Mouse (Mus musculus) embryonic facial prominence, embryonic 11.5 days (tissue): ENCODE data around the gene Anapc1. TPM values are rescaled to one million over a fixed set of nuclear protein-coding genes. Genes with fewer than 3 reads are reported as not detected.

Source experiments
- ATAC-seq: fragments of 200-750 bp; cut with Nextera tagmentation; replicated peaks from 2 replicates; pipeline ENCODE4 v1.8.0; 2017; ENCODE audit warnings: low read depth; ENCODE audit not compliant: insufficient number of reproducible peaks, low FRiP score, low TSS enrichment
- DNase-seq: peaks from one replicate; pipeline ENCODE4 v3.0.0-alpha.2; 2015; ENCODE audit warnings: low spot score
- H3K27ac ChIP-seq: fragments of 300-500 bp; sonication (generic); replicated peaks from 2 replicates; pipeline ENCODE4 v1.5.1; 2014; ENCODE audit warnings: mild to moderate bottlenecking, low read depth, low read length, control low read depth
- H3K27me3 ChIP-seq: fragments of 300-500 bp; sonication (generic); 2 replicates; pipeline ENCODE4 v1.6.1; 2014; ENCODE audit warnings: mild to moderate bottlenecking, low read length, moderate library complexity, mixed read lengths; ENCODE audit not compliant: control insufficient read depth, insufficient read depth
- H3K36me3 ChIP-seq: fragments of 300-500 bp; sonication (generic); replicated peaks from 2 replicates; pipeline ENCODE4 v1.6.1; 2014; ENCODE audit warnings: low read depth, mild to moderate bottlenecking, low read length, moderate library complexity, mixed read lengths; ENCODE audit not compliant: control insufficient read depth, insufficient read depth
- H3K4me1 ChIP-seq: fragments of 300-500 bp; sonication (generic); 2 replicates; pipeline ENCODE4 v1.6.1; 2014; ENCODE audit warnings: low read length, mixed read lengths; ENCODE audit not compliant: control insufficient read depth, insufficient read depth
- H3K4me2 ChIP-seq: fragments of 300-500 bp; sonication (generic); 2 replicates; pipeline ENCODE4 v1.6.1; 2014; ENCODE audit warnings: low read depth, mild to moderate bottlenecking, control low read depth, low read length, moderate library complexity
- H3K4me3 ChIP-seq: fragments of 300-500 bp; sonication (generic); 2 replicates; pipeline ENCODE4 v1.5.1; 2014; ENCODE audit warnings: low read depth, low read length, control low read depth
- H3K9ac ChIP-seq: fragments of 300-500 bp; sonication (generic); replicated peaks from 2 replicates; pipeline ENCODE4 v1.6.1; 2014; ENCODE audit warnings: mild to moderate bottlenecking, control low read depth, low read length
- H3K9me3 ChIP-seq: fragments of 300-500 bp; sonication (generic); replicated peaks from 2 replicates; pipeline ENCODE4 v1.6.1; 2016; ENCODE audit warnings: mild to moderate bottlenecking, low read length, inconsistent platforms, mixed read lengths; ENCODE audit not compliant: control insufficient read depth
- WGBS: fragments of 180-500 bp; shearing (Covaris S2); extraction: QIAGEN DNeasy Blood & Tissue Kit; methylation state at CpG from one replicate; pipeline ENCODE4 v1.1.7; 2014; 5-methylcytosine and 5-hydroxymethylcytosine counted together
- polyA plus RNA-seq: library from polyadenylated mRNA; unstranded; fragments of >200 nt; fragmentation: Nextera tagmentation; extraction: Ambion mirVana; gene quantifications from 2 replicates; pipeline ENCODE4 v1.2.1, GENCODE M21; 2014

Gene Anapc1
- polyA plus RNA-seq, 1 experiment from 2014 or later: 90.7 TPM

DNA sequence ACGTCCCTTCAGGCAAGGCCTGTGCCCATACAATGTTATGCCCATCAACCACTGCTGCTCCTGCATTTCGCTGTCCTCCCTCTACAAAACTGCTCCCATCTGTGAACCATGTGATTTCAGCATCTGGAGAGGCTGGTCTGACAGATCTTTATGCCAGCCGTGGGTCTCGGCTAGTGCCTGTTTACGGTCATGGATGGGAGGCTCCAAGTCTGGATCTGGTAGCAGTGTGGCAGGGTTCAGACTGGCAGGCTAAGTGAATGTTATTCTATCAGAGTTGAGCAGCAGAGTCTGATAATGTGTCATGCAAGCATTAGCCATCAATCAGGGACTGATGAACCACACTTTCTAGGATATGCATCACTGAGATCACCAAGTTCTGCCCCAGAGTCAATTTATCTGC is 104.3 kb downstream of the Anapc1 start:
- DNase-seq (no peak), ATAC-seq (no peak)
- H3K36me3 ChIP-seq: no peaks in the 10 kb centered on the region
- no peak overlapping the region for H3K4me3 ChIP-seq
- no peak overlapping the region for H3K27ac ChIP-seq
- 49% methylated on average over 5 of the region's 5 CpGs for WGBS
- no peaks in the 10 kb centered on the region for H3K9me3 ChIP-seq
- H3K9ac ChIP-seq: no peak overlapping the region
- no peak overlapping the region for H3K4me2 ChIP-seq
- no peaks in the 10 kb centered on the region for H3K4me1 ChIP-seq
- H3K27me3 ChIP-seq: no peaks in the 10 kb centered on the region

- DNase-seq: peak; percentile 90
- ATAC-seq: 0 out of 2 replicates have a peak, but pooled peaks have one; percentile 29
- 50% methylated on average over 16 of the region's 16 CpGs for WGBS
Measured at GRCm38 (mm10) chr2:128572726-128573624, 114.2 kb downstream of the Anapc1 start.

DNA sequence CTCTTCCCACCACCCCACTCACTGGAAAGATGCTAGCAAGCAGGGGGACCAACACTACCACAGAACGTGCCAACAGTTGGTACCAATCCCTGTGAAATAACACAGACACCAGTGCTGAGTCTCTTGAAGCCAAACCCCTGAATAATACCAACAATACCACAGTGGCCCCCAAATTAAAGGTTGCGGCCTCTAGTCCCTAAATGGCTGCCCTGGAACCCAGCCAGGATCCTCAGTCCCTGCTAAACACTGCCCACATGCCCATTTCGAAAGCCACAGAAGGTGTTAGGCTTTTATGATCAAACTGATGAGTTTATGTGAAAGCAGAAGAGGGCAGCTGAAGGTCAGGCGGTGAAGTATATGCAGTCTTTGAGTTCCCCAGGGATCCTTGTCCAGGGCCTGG is 116.2 kb downstream of the Anapc1 start:
- DNase-seq (no peak), ATAC-seq (no peak)
- Histone ChIP-seq H3K4me3 (no peak overlapping the region), H3K9ac (no peak overlapping the region), H3K4me2 (no peak overlapping the region), H3K36me3 (no peaks in the 10 kb centered on the region), H3K27me3 (no peaks in the 10 kb centered on the region), H3K4me1 (peaks cover 4% of the 10 kb centered on the region; the same call in 1 of the 2 replicates), H3K9me3 (no peaks in the 10 kb centered on the region), H3K27ac (no peak overlapping the region)
- WGBS: 82% methylated on average over 4 of the region's 4 CpGs

More at GRCm38 (mm10) chr2:128572726-128573624, 114.2 kb downstream of the Anapc1 start:
- Histone ChIP-seq H3K27me3 (no peaks in the 10 kb centered on the region), H3K9ac (no peak overlapping the region), H3K9me3 (no peaks in the 10 kb centered on the region), H3K27ac (no peak overlapping the region), H3K4me2 (no peak overlapping the region), H3K4me1 (no peaks in the 10 kb centered on the region), H3K36me3 (no peaks in the 10 kb centered on the region), H3K4me3 (no peak overlapping the region)

GRCm38 (mm10) chr2:128568490-128568889 is 118.7 kb downstream of the Anapc1 start:
- DNase-seq: no peak
- WGBS: 74% methylated on average over 4 of the region's 4 CpGs
- no peak overlapping the region for H3K4me3 ChIP-seq
- no peak overlapping the region for H3K9ac ChIP-seq
- no peak for ATAC-seq
- H3K27ac ChIP-seq: no peak overlapping the region
- no peaks in the 10 kb centered on the region for H3K9me3 ChIP-seq
- H3K36me3 ChIP-seq: no peaks in the 10 kb centered on the region
- peaks cover 4% of the 10 kb centered on the region; the same call in 1 of the 2 replicates for H3K4me1 ChIP-seq
- H3K4me2 ChIP-seq: no peak overlapping the region
- H3K27me3 ChIP-seq: no peaks in the 10 kb centered on the region

DNA sequence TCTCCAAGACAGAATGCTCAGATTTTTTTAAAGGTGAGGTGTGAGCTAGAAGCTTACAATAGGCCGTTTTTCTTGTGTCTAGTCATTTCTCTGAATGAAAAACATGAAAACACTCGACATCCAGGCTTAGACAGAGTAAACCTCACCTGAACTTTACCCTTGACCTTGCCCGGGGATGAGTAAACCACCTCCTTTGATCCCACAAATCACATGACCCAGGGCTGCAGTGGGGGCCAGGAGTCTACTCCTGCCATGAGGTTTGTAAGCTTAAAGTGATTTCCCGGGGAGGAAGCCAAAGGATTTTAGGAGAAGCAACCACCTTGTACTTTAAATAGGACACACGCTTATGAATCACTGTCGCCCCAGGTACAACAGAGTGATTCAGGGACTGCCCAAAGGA is 119.2 kb downstream of the Anapc1 start:
- Histone ChIP-seq H3K27me3 (no peaks in the 10 kb centered on the region), H3K4me2 (no peak overlapping the region), H3K4me3 (no peak overlapping the region), H3K36me3 (no peaks in the 10 kb centered on the region), H3K4me1 (peaks cover 4% of the 10 kb centered on the region; the same call in 1 of the 2 replicates), H3K27ac (no peak overlapping the region), H3K9me3 (no peaks in the 10 kb centered on the region), H3K9ac (no peak overlapping the region)
- DNase-seq (no peak), ATAC-seq (no peak)
- 61% methylated on average over 6 of the region's 6 CpGs for WGBS

DNA sequence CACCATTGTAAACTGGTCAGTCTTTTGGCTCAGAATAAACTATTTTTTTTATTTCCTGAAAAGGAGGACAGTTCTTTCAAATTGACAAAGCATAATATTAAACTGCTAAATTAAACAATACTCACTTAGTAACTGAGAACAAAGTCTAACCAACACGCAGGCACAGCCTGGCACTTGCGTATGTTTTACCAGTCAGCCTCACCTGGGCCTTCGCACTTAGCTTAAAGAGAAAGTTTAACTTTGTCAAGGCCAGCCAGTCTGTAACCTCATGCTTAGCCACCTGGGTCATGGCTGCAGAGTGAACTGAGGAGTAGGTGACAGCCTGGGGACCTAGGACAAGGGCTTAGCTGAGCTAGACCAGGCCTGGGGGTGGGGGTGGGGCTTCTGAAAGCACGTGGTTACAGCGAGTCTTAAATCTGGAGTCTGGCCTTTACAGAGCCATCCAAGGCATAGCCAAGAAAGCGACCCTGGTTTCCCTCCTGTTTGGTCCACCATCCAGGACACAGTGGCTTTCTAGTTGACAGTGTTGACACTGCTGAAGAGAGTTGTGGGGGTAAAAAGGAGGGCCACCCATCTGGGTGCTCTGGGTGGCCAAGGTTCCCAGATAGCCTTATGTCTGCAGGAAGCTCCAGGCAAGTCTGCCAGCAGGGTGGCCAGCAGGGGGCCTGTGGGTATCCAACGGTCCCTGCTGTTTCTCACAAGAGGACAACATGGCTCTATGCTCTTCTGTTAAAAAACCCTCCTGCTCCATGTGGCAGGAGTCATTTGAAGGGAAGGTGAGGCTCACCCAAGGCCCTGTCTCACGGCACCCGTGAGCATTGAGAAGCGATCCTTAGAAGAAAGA is 120.7 kb downstream of the Anapc1 start:
- Histone ChIP-seq H3K27ac (no peak overlapping the region), H3K27me3 (no peaks in the 10 kb centered on the region), H3K4me3 (no peak overlapping the region), H3K9me3 (no peaks in the 10 kb centered on the region), H3K4me1 (peaks cover 4% of the 10 kb centered on the region; the same call in 1 of the 2 replicates), H3K4me2 (no peak overlapping the region), H3K36me3 (no peaks in the 10 kb centered on the region), H3K9ac (no peak overlapping the region)
- DNase-seq (peak; percentile 42), ATAC-seq (no peak; the same call in 1 of the 2 replicates)
- WGBS: 67% methylated on average over 10 of the region's 10 CpGs

DNA sequence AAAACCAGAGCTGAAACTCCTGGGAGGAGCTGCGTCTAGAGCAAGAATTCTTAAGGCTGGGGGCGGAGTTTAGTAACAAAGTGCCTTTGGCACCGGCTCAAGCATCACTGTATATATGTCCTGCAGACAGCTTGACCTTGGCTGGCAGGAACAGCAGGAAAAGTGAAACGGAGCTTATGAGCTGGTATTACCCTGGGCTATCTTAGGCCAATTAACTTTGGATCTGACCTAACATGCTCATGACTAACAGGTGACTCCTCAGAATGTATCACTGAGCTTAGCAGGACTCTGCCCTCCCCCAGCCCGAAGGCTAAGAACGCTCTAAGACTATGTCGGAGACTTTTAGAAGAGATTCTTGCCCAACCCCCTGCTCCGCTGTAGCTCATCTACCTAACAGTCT is 121.3 kb downstream of the Anapc1 start:
- H3K4me1 ChIP-seq: peaks cover 4% of the 10 kb centered on the region; the same call in 1 of the 2 replicates
- peak; percentile 21 for DNase-seq

More for the DNA sequence above, 121.3 kb downstream of the Anapc1 start:
- 62% methylated on average over 8 of the region's 8 CpGs for WGBS
- Histone ChIP-seq H3K27me3 (no peaks in the 10 kb centered on the region), H3K4me3 (no peak overlapping the region), H3K9ac (no peak overlapping the region), H3K27ac (no peak overlapping the region), H3K9me3 (no peaks in the 10 kb centered on the region), H3K4me2 (no peak overlapping the region), H3K36me3 (no peaks in the 10 kb centered on the region)
- no peak for ATAC-seq
